Mouse (Mus musculus): ENCODE measurements at regions not wholly inside any gene's neighbourhood (a gene's known extent, or its start where the extent isn't known, plus 50 kb on each side); places are given as distances from the start of the nearest gene placed in this dataset.

GRCm38 (mm10) chr4:84088166-84088565, 562.8 kb downstream of the Ccdc171 start:
- TF ChIP-seq CTCF (IDR thresholded peaks at IDR 0.05; ENCODE audit: low read depth, low read length) = no peak
- TF ChIP-seq POLR2A (IDR thresholded peaks at IDR 0.05; ENCODE audit: extremely low read depth, insufficient read depth, low read length) = no peak

Measured in liver, adult 2 months (tissue).